Mouse (Mus musculus) G1E (cell line): ENCODE data around the gene Plxnc1.

Source experiments
- CTCF ChIP-seq: IDR thresholded peaks from 2 replicates; pipeline ENCODE4 v1.5.1; 2012; ENCODE audit warnings: low read depth, low read length, inconsistent platforms, mixed read lengths
- GATA1 ChIP-seq: IDR thresholded peaks from 2 replicates; pipeline ENCODE4 v1.6.1; 2012; ENCODE audit warnings: borderline replicate concordance, low read length, inconsistent platforms, mixed read lengths
- TAL1 ChIP-seq: conservative IDR thresholded peaks from 2 replicates; pipeline ENCODE4 v1.6.1; 2012; ENCODE audit warnings: low read depth, low read length, inconsistent platforms, mixed read lengths

DNA sequence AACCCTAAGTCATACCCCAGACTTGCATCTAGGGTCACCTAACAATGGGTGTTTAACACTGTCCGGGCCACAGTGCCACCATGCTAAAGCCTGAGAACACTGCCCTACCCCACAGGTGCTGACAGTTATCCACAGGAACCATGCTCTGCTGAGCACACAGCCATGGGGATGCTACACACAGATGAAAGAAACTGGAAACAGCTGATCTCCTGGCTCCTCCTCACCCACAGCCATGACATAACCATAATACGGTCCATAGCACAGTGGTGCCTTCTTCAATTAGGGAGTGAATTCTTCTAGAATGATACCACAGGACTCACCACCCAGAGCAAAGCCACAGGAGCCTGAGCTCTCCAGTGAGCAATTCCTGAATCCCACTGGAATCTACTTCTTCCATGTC is 118.7 kb downstream of the Plxnc1 start:
- TF ChIP-seq GATA1 (no peak), CTCF (no peak), TAL1 (no peak)
